Mouse (Mus musculus) heart, adult 2 months (tissue): ENCODE measurements at regions not wholly inside any gene's neighbourhood (a gene's known extent, or its start where the extent isn't known, plus 50 kb on each side); places are given as distances from the start of the nearest gene placed in this dataset.

Source experiments
- CTCF ChIP-seq: fragments of 200-600 bp; IDR thresholded peaks from 2 replicates; pipeline ENCODE4 v1.8.1; 2022; ENCODE audit warnings: antibody characterized with exemption, mild to moderate bottlenecking, moderate library complexity
- EP300 ChIP-seq: fragments of 200-500 bp; IDR thresholded peaks from 2 replicates; pipeline ENCODE4 v1.6.1; 2011; ENCODE audit warnings: low read depth, low read length, control low read depth; ENCODE audit not compliant: insufficient read depth
- POLR2A ChIP-seq: fragments of 200-500 bp; IDR thresholded peaks from 2 replicates; pipeline ENCODE4 v1.6.1; 2011; ENCODE audit warnings: mild to moderate bottlenecking, low read depth, low read length, control low read depth; ENCODE audit not compliant: insufficient read depth

DNA sequence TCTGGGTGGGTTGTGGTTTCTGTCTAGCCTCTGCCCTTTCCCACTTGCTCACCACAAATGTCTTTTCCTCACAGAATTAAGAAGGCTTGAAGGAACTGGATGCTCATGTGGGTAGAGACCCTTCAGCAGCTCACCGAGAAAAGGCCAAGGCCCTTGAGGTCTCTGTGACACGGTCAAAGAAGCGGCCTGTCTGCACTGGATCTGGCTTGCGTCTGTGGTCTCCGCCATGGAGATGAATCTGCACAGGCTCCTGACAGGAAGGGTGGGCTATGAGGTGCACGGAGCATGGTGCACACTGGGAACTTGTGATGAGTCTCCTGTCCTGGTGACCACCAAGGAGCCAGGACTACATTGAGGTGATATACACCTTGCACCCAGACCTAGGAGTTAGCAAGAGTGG, 110.8 kb upstream of the Fam19a5 start:
- TF ChIP-seq CTCF (no peak), POLR2A (no peak), EP300 (no peak)
